Mouse (Mus musculus) c-Kit-positive CD71-negative TER-119-negative erythroid progenitor cells, embryonic 14.5 days (primary cell): ENCODE results near the gene Bach2.

Experiments used
- DNase-seq: peaks from one replicate; pipeline ENCODE4 v3.0.0-alpha.2; 2013; ENCODE audit warnings: low read depth

Bach2 gene

GRCm38 (mm10) chr4:32529443-32529995 is 290.9 kb downstream of the Bach2 start:
- DNase-seq: no peak

- DNase-seq: no peak
Measured at GRCm38 (mm10) chr4:32530421-32530920, 291.9 kb downstream of the Bach2 start.

- DNase-seq: no peak
Measured at GRCm38 (mm10) chr4:32530921-32531846, 292.6 kb downstream of the Bach2 start.

GRCm38 (mm10) chr4:32532079-32532478 is 293.5 kb downstream of the Bach2 start:
- DNase-seq: no peak

- no peak for DNase-seq
Measured at GRCm38 (mm10) chr4:32533735-32534134, 295.1 kb downstream of the Bach2 start.

GRCm38 (mm10) chr4:32535626-32536025 is 297.0 kb downstream of the Bach2 start:
- no peak for DNase-seq

- no peak for DNase-seq
Measured at GRCm38 (mm10) chr4:32536870-32537508, 298.4 kb downstream of the Bach2 start.

- DNase-seq: no peak
Measured at GRCm38 (mm10) chr4:32538088-32538487, 299.5 kb downstream of the Bach2 start.

- DNase-seq: no peak
Measured at GRCm38 (mm10) chr4:32538488-32538887, 299.9 kb downstream of the Bach2 start.

GRCm38 (mm10) chr4:32538987-32539386 is 300.4 kb downstream of the Bach2 start:
- no peak for DNase-seq

GRCm38 (mm10) chr4:32544821-32545545 is 306.4 kb downstream of the Bach2 start:
- no peak for DNase-seq

GRCm38 (mm10) chr4:32545548-32545947 is 306.9 kb downstream of the Bach2 start:
- no peak for DNase-seq

- no peak for DNase-seq
Measured at GRCm38 (mm10) chr4:32549150-32549549, 310.5 kb downstream of the Bach2 start.

GRCm38 (mm10) chr4:32551337-32551736 is 312.7 kb downstream of the Bach2 start:
- no peak for DNase-seq

- DNase-seq: no peak
Measured at GRCm38 (mm10) chr4:32555506-32555905, 316.9 kb downstream of the Bach2 start.

- DNase-seq: no peak
Measured at GRCm38 (mm10) chr4:32560246-32560645, 321.6 kb downstream of the Bach2 start.

- DNase-seq: no peak
Measured at GRCm38 (mm10) chr4:32560724-32561554, 322.3 kb downstream of the Bach2 start.

- no peak for DNase-seq
Measured at GRCm38 (mm10) chr4:32561555-32562095, 323.0 kb downstream of the Bach2 start.

GRCm38 (mm10) chr4:32562319-32563115 is 323.9 kb downstream of the Bach2 start:
- no peak for DNase-seq

GRCm38 (mm10) chr4:32564416-32564815 is 325.8 kb downstream of the Bach2 start:
- no peak for DNase-seq
